Mouse (Mus musculus) midbrain, embryonic 14.5 days (tissue): Measurements from ENCODE around the gene Sptbn1. TPM values are rescaled to one million over a fixed set of nuclear protein-coding genes. Genes with fewer than 3 reads are reported as not detected.

Experiments
- ATAC-seq: fragments of 200-750 bp; cut with Nextera tagmentation; 2 replicates; pipeline ENCODE4 v1.8.0; 2017; ENCODE audit warnings: moderate number of reproducible peaks, moderate library complexity; ENCODE audit not compliant: low FRiP score, low TSS enrichment
- DNase-seq: peaks from one replicate; pipeline ENCODE4 v3.0.0-alpha.2; 2015
- H3K27ac ChIP-seq: fragments of 300-500 bp; sonication (generic); replicated peaks from 2 replicates; pipeline ENCODE4 v1.5.1; 2014; ENCODE audit warnings: mild to moderate bottlenecking, low read depth, low read length, moderate library complexity
- H3K27me3 ChIP-seq: fragments of 300-500 bp; sonication (generic); 2 replicates; pipeline ENCODE4 v1.6.1; 2014; ENCODE audit warnings: low read length, control low read depth, mixed read lengths; ENCODE audit not compliant: control insufficient read depth, insufficient read depth
- H3K36me3 ChIP-seq: fragments of 300-500 bp; sonication (generic); 2 replicates; pipeline ENCODE4 v1.6.1; 2014; ENCODE audit warnings: low read length, control low read depth; ENCODE audit not compliant: control insufficient read depth, insufficient read depth
- H3K4me1 ChIP-seq: fragments of 300-500 bp; sonication (generic); 2 replicates; pipeline ENCODE4 v1.6.1; 2014; ENCODE audit warnings: mild to moderate bottlenecking, antibody characterized with exemption, low read length, control low read depth; ENCODE audit not compliant: control insufficient read depth, insufficient read depth
- H3K4me2 ChIP-seq: fragments of 300-500 bp; sonication (generic); 2 replicates; pipeline ENCODE4 v1.6.1; 2014; ENCODE audit warnings: mild to moderate bottlenecking, low read length, moderate library complexity
- H3K4me3 ChIP-seq: fragments of 300-500 bp; sonication (generic); replicated peaks from 2 replicates; pipeline ENCODE4 v1.5.1; 2014; ENCODE audit warnings: low read depth, low read length
- H3K9ac ChIP-seq: fragments of 300-500 bp; sonication (generic); replicated peaks from 2 replicates; pipeline ENCODE4 v1.6.1; 2014; ENCODE audit warnings: mild to moderate bottlenecking, low read length, moderate library complexity
- H3K9me3 ChIP-seq: fragments of 300-500 bp; sonication (generic); 2 replicates; pipeline ENCODE4 v1.6.1; 2016; ENCODE audit warnings: low read length, control low read depth, mixed read lengths; ENCODE audit not compliant: control insufficient read depth
- WGBS: fragments of 180-500 bp; shearing (Covaris S2); extraction: QIAGEN DNeasy Blood & Tissue Kit; methylation state at CpG from one replicate; pipeline ENCODE4 v1.1.7; 2014; 5-methylcytosine and 5-hydroxymethylcytosine counted together
- polyA plus RNA-seq: library from polyadenylated mRNA; unstranded; fragments of >200 nt; fragmentation: Nextera tagmentation; extraction: Ambion mirVana; gene quantifications from 2 replicates; pipeline ENCODE4 v1.2.1, GENCODE M21; 2014

The Sptbn1 gene
- polyA plus RNA-seq, 1 experiment from 2014 or later: 181 TPM

GRCm38 (mm10) chr11:30211141-30211540, 56.8 kb downstream of the Sptbn1 start:
- H3K27ac ChIP-seq: no peak overlapping the region
- no peak overlapping the region for H3K9ac ChIP-seq
- no peaks in the 10 kb centered on the region for H3K9me3 ChIP-seq
- WGBS: 71% methylated on average over 3 of the region's 3 CpGs
- H3K4me2 ChIP-seq: no peak overlapping the region
- no peaks in the 10 kb centered on the region for H3K27me3 ChIP-seq
- no peak for ATAC-seq
- H3K36me3 ChIP-seq: peaks cover 5% of the 10 kb centered on the region
- no peak for DNase-seq
- H3K4me1 ChIP-seq: no peaks in the 10 kb centered on the region
- no peak overlapping the region for H3K4me3 ChIP-seq

GRCm38 (mm10) chr11:30210100-30210811, 57.7 kb downstream of the Sptbn1 start:
- Histone ChIP-seq H3K4me2 (no peak overlapping the region), H3K9ac (no peak overlapping the region), H3K27ac (no peak overlapping the region), H3K9me3 (no peaks in the 10 kb centered on the region), H3K4me3 (no peak overlapping the region), H3K27me3 (no peaks in the 10 kb centered on the region), H3K4me1 (no peaks in the 10 kb centered on the region), H3K36me3 (0 out of 2 replicates have a peak, but pooled peaks cover 3% of the 10 kb centered on the region)
- 92% methylated on average over 6 of the region's 6 CpGs for WGBS
- ATAC-seq: no peak
- DNase-seq: no peak

- 60% methylated on average over 4 of the region's 4 CpGs for WGBS
Observed at GRCm38 (mm10) chr11:30209495-30209894, 58.5 kb downstream of the Sptbn1 start.

GRCm38 (mm10) chr11:30204398-30204797, 63.6 kb downstream of the Sptbn1 start:
- ATAC-seq: no peak
- H3K27me3 ChIP-seq: no peaks in the 10 kb centered on the region

More at GRCm38 (mm10) chr11:30209495-30209894, 58.5 kb downstream of the Sptbn1 start:
- no peaks in the 10 kb centered on the region for H3K9me3 ChIP-seq
- H3K4me3 ChIP-seq: no peak overlapping the region
- H3K4me2 ChIP-seq: no peak overlapping the region
- H3K36me3 ChIP-seq: no peaks in the 10 kb centered on the region
- ATAC-seq: no peak
- H3K27me3 ChIP-seq: no peaks in the 10 kb centered on the region
- no peak overlapping the region for H3K9ac ChIP-seq
- peak; percentile 46 for DNase-seq
- no peaks in the 10 kb centered on the region for H3K4me1 ChIP-seq
- no peak overlapping the region for H3K27ac ChIP-seq

GRCm38 (mm10) chr11:30200391-30200790, 67.6 kb downstream of the Sptbn1 start:
- Histone ChIP-seq H3K27ac (no peak overlapping the region), H3K9me3 (no peaks in the 10 kb centered on the region), H3K27me3 (no peaks in the 10 kb centered on the region), H3K36me3 (0 out of 2 replicates have a peak, but pooled peaks cover 2% of the 10 kb centered on the region), H3K9ac (no peak overlapping the region), H3K4me1 (peaks cover 10% of the 10 kb centered on the region), H3K4me3 (no peak overlapping the region), H3K4me2 (no peak overlapping the region)
- DNase-seq: no peak
- no peak for ATAC-seq

More at GRCm38 (mm10) chr11:30204398-30204797, 63.6 kb downstream of the Sptbn1 start:
- Histone ChIP-seq H3K9ac (no peak overlapping the region), H3K4me1 (no peaks in the 10 kb centered on the region), H3K36me3 (0 out of 2 replicates have a peak, but pooled peaks cover 2% of the 10 kb centered on the region), H3K9me3 (no peaks in the 10 kb centered on the region), H3K4me3 (no peak overlapping the region), H3K4me2 (no peak overlapping the region), H3K27ac (no peak overlapping the region)
- no peak for DNase-seq

GRCm38 (mm10) chr11:30198091-30198675, 69.8 kb downstream of the Sptbn1 start:
- DNase-seq (peak; percentile 84), ATAC-seq (peak; percentile 92)
- Histone ChIP-seq H3K4me3 (peak overlapping the region; percentile 47), H3K9me3 (no peaks in the 10 kb centered on the region), H3K27ac (peak overlapping the region; percentile 76), H3K27me3 (no peaks in the 10 kb centered on the region), H3K36me3 (0 out of 2 replicates have a peak, but pooled peaks cover 2% of the 10 kb centered on the region), H3K4me2 (peak overlapping the region; percentile 86), H3K4me1 (peaks cover 10% of the 10 kb centered on the region), H3K9ac (peak overlapping the region; percentile 54)
- under 1% methylated on average over 34 of the region's 34 CpGs for WGBS

GRCm38 (mm10) chr11:30197564-30198090, 70.3 kb downstream of the Sptbn1 start:
- Histone ChIP-seq H3K9me3 (no peaks in the 10 kb centered on the region), H3K4me3 (peak overlapping the region; percentile 47), H3K4me2 (peak overlapping the region; percentile 86), H3K4me1 (peaks cover 10% of the 10 kb centered on the region), H3K36me3 (0 out of 2 replicates have a peak, but pooled peaks cover 2% of the 10 kb centered on the region), H3K9ac (peak overlapping the region; percentile 54), H3K27ac (peak overlapping the region; percentile 76), H3K27me3 (no peaks in the 10 kb centered on the region)
- peak; percentile 62 for ATAC-seq
- 1% methylated on average over 21 of the region's 21 CpGs for WGBS
- DNase-seq: peak; percentile 25

GRCm38 (mm10) chr11:30196368-30197070, 71.5 kb downstream of the Sptbn1 start:
- no peak for DNase-seq
- no peak overlapping the region for H3K4me3 ChIP-seq
- H3K4me2 ChIP-seq: peak overlapping the region; percentile 86; the same call in 1 of the 2 replicates
- no peaks in the 10 kb centered on the region for H3K27me3 ChIP-seq
- H3K9me3 ChIP-seq: no peaks in the 10 kb centered on the region
- no peaks in the 10 kb centered on the region for H3K36me3 ChIP-seq
- H3K4me1 ChIP-seq: peaks cover 10% of the 10 kb centered on the region
- H3K9ac ChIP-seq: no peak overlapping the region
- H3K27ac ChIP-seq: no peak overlapping the region
- ATAC-seq: no peak
- WGBS: 80% methylated on average over 4 of the region's 4 CpGs
